Mouse (Mus musculus) urinary bladder, postnatal 14 days (tissue): Measurements from ENCODE around the gene Pbx3.

ENCODE experiments used
- DNase-seq: peaks from one replicate; pipeline ENCODE4 v3.0.0; 2021; ENCODE audit warnings: low spot score

Pbx3 gene

DNA sequence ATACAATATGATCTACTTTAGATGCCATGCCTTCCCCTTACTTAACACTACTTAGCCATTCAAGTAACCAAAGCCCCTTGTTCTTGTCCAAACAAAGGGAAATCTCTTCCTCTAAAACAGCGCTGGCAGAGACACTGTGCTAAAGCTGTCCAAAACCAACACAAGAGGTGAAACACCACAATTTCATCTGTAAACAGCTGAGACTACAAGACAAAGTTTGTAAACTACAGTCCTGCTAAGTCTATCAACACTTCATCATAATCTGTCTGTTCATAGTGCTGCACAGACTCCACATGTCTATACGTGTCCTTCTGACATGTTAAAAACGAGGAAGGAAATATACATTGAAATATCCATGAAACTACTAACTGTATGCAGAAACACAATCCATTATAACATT, 151.5 kb downstream of the Pbx3 start:
- DNase-seq, result no peak

DNA sequence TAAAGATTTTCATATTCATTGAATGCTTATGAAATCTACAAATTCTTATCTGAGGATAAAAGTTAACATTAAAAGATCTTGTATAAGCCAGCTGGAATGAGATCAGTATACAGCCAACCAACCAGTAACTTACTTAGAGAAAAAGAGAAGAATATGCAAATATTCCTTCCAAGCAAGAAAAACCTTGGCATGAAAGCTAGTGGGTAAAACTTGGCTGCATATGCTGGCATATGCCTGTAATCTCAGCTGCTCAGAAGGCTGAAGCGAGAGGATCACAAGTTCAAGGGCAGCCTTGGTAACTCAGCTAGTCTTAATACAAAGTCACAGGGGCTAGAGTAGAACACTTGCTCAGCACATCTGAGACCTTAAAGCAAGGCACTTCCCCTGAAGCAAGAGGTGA, 153.8 kb downstream of the Pbx3 start:
- DNase-seq, result no peak

DNA sequence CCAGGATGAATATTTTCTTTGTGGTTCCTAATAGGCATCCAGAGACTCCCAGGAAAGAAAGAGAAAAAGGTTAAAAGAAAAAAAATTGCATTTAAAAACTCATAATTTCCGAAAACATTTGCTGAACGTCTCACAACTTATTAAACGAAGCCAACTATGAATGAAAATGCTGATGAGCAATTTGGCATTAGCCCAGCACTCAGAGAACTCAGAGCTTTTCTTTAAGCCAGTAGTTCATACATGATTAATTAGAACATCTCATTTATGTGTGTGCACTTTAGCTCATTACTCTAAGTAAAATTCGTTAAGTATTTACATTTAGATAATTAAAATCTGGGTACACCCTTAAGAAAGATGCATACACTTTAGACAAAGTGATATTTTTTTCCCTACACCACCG, 155.3 kb downstream of the Pbx3 start:
- DNase-seq, result no peak

GRCm38 (mm10) chr2:34215496-34215895, 157.4 kb downstream of the Pbx3 start:
- no peak for DNase-seq

DNA sequence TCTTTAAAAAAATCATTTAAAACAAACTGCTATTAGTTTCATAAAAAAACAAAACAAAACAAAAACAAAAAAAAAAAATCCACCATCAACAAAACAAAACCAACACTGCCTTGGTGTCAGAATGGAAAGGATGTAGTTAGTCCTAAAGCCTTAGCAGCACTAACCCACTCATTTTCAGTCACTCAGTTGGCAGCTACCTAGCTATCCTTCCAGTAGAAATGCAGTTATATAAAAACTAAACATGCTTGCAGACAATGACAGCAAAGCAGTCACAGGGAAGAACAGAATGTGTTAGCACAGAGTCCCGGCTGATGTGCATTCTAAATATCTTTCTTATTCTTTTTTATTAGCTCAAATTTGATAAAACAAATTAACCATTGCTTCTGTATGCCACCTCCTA, 160.5 kb downstream of the Pbx3 start:
- DNase-seq, result no peak

- no peak for DNase-seq
Measured at GRCm38 (mm10) chr2:34204797-34205196, 168.1 kb downstream of the Pbx3 start.

- DNase-seq, result no peak
Measured at GRCm38 (mm10) chr2:34204325-34204724, 168.6 kb downstream of the Pbx3 start.

- no peak for DNase-seq
Measured at GRCm38 (mm10) chr2:34193870-34194820, 178.8 kb downstream of the Pbx3 start.

DNA sequence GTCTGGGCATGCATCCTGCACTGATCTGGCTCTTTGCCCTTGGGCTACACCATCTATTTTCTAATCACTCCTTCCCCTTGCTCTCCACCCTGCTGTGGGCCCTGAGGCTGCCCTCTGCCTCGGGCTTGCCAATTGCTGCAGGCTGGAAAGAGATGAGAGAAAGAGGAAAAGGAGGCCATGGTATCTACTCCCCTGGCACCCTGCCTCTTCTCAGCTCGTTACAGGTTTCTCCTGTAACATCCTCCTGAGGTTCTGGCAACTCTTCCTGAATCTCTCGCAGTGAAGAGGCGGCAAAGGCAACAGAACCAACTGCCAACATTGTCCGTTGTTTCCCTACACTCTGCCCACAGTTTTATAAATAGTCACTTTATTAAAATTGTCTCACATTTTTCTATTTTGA, 179.7 kb downstream of the Pbx3 start:
- DNase-seq, result no peak

GRCm38 (mm10) chr2:34187366-34187765, 185.6 kb downstream of the Pbx3 start:
- no peak for DNase-seq

GRCm38 (mm10) chr2:34181600-34181999, 191.3 kb downstream of the Pbx3 start:
- no peak for DNase-seq

GRCm38 (mm10) chr2:34179299-34179698, 193.6 kb downstream of the Pbx3 start:
- no peak for DNase-seq

DNA sequence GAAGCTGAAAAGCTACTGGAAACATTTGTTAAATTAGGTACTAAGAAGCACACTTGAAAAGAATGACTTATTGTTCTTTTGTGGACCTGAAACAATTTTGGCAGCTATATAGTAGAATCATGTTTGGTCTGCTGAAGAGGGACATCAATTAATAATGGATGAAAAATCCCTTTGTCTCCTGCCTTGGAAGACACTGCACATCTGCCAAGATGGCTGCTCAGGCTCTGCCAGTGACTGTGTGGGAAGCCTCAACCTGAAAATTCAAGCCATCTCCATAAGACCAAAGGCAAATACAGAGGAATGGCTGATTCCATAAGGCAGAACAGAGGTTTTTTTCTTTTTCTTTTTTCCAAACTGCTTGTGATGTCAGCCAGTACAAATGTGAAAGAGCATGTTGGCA, 194.3 kb downstream of the Pbx3 start:
- no peak for DNase-seq

DNA sequence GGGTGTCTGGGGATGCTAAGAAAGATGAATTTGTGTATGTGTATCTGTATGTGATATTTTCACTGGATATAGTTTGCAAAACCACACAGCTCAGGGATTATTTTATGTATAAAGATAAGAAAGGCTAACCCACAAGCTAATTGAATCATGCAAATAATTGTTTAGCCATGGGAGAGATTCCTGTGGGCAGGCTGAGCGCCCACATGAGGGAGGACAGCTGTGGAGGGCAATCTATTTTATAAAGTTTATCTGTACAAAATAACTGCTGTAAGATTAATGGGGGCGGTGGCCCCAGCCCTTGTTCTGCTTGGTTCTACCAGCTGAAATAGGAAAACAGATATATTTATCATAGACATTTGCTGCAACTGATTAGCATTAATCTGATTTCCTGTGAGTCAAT, 202.5 kb downstream of the Pbx3 start:
- no peak for DNase-seq

GRCm38 (mm10) chr2:34169626-34170025, 203.3 kb downstream of the Pbx3 start:
- no peak for DNase-seq

DNA sequence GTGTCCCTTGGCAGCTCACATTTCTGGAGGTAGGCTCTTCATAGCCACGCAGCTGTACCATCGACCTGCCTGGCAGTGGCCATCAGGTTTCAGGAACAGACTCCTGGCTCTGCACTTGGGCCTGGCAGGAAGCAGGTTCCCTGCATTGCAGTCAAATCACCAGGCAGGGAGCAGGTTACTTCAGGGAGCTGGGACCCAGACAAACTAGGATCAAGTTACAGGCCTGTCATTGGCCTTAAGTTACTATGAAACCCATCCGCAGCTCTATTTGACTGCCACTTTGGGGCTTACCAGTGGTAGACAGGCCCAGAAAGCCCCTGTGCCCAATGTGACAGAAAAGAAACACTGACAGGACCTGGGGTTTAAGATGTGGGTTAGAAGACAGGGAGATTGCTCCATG, 204.8 kb downstream of the Pbx3 start:
- no peak for DNase-seq

- no peak for DNase-seq
Measured at GRCm38 (mm10) chr2:34162484-34162883, 210.5 kb downstream of the Pbx3 start.

GRCm38 (mm10) chr2:34157746-34158145, 215.2 kb downstream of the Pbx3 start:
- DNase-seq, result no peak

DNA sequence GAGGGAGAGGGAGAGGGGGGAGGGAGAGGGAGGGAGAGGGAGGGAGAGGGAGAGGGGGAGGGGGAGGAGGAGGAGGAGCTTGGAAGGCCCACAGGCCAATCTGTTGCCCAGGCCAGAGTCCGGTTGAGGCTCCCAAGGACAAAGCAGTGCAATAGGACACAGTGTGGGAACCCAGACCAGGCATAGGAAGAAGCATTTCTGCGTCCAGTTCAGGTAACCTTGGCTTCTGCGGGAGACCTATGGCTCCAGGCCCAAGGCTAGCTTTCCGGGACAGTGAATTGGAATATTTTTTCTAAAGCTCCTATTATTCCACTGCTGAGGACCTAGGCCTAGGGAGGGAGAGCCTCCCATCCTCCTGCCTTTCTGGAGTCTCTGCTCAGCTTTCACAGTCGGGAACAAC, 218.1 kb downstream of the Pbx3 start:
- DNase-seq, result no peak

DNA sequence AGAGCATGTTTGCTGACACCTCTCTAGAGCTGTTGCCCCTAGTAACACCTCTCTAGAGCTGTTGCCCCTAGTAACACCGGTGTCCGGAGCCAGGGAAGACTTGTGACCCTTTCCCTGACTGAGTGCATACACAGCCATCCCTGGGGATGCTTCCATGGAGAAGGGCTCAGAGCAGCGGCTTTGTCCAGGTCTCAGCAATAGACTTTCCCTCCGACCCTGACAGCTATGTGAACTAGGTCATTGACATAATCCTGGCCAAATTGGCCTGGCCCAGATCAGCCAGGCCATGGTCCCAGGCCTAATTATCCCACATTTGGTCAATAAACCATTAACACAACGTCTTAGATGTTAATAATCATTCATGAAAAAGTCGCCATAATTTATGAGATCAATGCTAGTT, 219.6 kb downstream of the Pbx3 start:
- no peak for DNase-seq

- no peak for DNase-seq
Measured at GRCm38 (mm10) chr2:34150560-34150959, 222.4 kb downstream of the Pbx3 start.

- DNase-seq, result no peak
Measured at GRCm38 (mm10) chr2:34148214-34148613, 224.7 kb downstream of the Pbx3 start.

DNA sequence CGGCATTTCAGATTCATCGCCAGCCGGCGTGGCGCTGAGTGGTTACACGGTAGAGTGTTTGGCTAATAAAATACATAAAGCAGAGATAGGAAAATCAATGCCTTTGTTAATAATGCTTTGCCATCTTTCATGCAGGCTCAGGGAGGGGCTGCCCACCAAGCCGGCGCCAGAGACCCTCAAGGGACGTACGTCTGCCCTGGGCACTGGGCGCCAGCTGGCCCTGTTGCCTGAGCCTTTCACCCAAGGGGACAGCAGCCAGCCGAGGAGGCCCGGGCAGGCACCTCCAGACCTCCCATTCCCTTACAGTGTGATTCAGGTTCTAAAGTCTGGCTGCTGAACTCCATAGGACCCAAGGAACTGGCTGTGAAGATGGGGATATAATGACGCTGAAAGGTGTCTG, 225.5 kb downstream of the Pbx3 start:
- DNase-seq, result no peak

GRCm38 (mm10) chr2:34147036-34147435, 225.9 kb downstream of the Pbx3 start:
- no peak for DNase-seq
